Mouse (Mus musculus): ENCODE measurements at regions not wholly inside any gene's neighbourhood (a gene's known extent, or its start where the extent isn't known, plus 50 kb on each side); places are given as distances from the start of the nearest gene placed in this dataset.

- no peak for TF ChIP-seq CTCF (conservative IDR thresholded peaks at IDR 0.05; ENCODE audit: insufficient read depth, insufficient read length, low read depth, low read length)
- no peak for TF ChIP-seq POLR2A (IDR thresholded peaks at IDR 0.05; ENCODE audit: low read depth, low read length)
Observed at GRCm38 (mm10) chr3:137263907-137264306, 77.0 kb upstream of the Emcn start.

Measured in kidney, adult 2 months (tissue).